Mouse (Mus musculus): ENCODE data around the gene Magi2.

The Magi2 gene

DNA sequence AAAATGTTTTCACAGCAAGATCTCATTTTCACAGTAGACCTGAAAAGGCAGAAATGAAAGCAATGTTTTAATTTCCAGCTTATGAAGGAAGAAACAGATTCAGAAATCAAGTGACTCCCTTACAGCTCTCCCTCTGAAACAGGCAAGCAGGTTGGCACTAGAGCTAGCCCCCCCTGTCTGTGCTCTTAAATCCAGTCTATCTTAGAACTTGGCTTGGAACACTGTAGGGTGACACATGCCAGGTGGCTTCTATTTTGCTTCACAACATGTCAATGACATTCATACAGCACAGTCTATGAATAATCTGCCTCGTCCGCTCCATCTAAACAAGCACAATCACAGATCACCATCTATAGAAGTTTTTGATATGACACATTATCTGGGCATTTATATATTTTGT, 1235.5 kb downstream of the Magi2 start:
- TF ChIP-seq GATA4 (IDR thresholded peaks at IDR 0.05; ENCODE audit: insufficient replicate concordance, low read length): no peak

DNA sequence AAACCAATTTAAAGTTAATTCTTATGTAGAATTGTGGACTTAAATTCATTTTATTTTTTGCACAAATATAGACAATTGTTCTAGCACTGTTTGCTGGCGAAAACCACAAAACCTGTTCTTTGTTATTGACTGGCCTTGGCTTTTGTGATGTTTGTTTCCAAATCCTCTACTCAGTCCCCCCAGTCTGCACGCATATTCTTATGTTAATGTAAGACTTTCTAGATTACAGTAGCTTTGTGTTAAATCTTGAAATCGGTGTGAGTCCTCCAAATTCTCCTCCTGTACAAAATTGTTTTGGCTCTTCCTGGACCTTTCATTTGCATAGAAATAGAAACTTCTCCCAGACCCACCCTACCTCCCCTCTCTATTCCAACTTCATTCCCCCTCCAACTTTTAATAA, 1242.9 kb downstream of the Magi2 start:
- no peak for TF ChIP-seq GATA4 (IDR thresholded peaks at IDR 0.05; ENCODE audit: insufficient replicate concordance, low read length)

GRCm38 (mm10) chr5:20470466-20470865, 1243.6 kb downstream of the Magi2 start:
- TF ChIP-seq GATA4 (IDR thresholded peaks at IDR 0.05; ENCODE audit: insufficient replicate concordance, low read length): no peak

- TF ChIP-seq GATA4 (IDR thresholded peaks at IDR 0.05; ENCODE audit: insufficient replicate concordance, low read length): no peak
These were observed 1257.7 kb downstream of the Magi2 start for GRCm38 (mm10) chr5:20484505-20484904.

DNA sequence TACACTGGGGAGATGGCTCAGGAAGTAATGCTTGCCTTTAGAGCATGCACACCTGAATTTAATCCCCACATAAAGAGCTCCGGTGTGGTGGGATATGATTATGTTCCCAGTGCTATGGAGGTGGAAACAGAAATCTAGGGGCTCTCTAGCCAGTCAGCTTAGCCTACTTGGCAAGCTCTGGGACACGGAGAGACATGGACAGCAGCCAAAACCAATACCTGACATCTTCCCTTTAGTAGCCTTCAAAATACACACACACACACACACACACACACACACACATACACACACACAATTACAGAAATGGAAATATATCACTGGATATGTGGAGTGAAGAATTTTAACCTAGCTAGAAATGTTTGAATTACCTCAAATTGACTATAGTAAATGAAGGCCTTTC, 1265.1 kb downstream of the Magi2 start:
- TF ChIP-seq GATA4 (IDR thresholded peaks at IDR 0.05; ENCODE audit: insufficient replicate concordance, low read length): no peak

DNA sequence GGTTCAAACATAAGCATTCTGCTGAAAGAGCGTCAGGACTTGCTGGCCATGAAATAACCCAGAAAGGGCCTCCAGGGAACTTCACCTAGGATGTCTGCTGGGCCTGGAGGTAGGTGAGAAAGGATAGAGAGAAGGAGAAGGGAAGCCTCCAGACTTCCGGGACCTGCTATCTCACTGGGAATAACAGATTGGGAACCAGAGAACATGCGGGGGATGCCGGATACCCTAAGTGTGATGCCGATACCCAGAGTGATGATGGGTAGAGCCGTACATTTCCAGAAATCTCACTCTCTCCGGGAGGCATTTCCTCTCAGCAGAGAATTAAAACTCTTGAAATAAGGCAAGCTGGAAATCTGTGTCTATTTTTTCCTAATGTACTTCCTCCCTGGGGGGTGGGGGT, 1265.8 kb downstream of the Magi2 start:
- TF ChIP-seq GATA4 (IDR thresholded peaks at IDR 0.05; ENCODE audit: insufficient replicate concordance, low read length): no peak

- no peak for TF ChIP-seq GATA4 (IDR thresholded peaks at IDR 0.05; ENCODE audit: insufficient replicate concordance, low read length)
These were observed 1267.2 kb downstream of the Magi2 start for GRCm38 (mm10) chr5:20494010-20494409.

DNA sequence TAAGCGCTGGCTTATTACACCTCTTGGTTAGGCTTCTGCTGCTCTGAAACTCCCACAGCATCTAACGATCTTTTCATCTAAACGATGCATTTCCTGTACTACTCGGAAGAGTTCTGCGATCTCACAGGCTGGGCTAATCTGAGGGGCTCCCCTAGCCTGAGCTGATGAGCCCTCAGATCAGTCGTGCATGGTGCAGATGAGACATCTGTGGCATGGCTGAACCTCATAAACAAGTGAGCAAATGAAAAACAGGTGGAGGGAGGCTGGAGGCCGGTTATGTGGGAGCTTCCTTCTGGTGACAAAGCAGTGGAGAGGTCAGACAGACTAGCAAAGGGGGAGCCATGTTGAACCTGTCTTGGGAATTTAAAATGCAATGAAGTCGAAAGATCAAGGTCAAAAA, 1270.1 kb downstream of the Magi2 start:
- no peak for TF ChIP-seq GATA4 (IDR thresholded peaks at IDR 0.05; ENCODE audit: insufficient replicate concordance, low read length)

DNA sequence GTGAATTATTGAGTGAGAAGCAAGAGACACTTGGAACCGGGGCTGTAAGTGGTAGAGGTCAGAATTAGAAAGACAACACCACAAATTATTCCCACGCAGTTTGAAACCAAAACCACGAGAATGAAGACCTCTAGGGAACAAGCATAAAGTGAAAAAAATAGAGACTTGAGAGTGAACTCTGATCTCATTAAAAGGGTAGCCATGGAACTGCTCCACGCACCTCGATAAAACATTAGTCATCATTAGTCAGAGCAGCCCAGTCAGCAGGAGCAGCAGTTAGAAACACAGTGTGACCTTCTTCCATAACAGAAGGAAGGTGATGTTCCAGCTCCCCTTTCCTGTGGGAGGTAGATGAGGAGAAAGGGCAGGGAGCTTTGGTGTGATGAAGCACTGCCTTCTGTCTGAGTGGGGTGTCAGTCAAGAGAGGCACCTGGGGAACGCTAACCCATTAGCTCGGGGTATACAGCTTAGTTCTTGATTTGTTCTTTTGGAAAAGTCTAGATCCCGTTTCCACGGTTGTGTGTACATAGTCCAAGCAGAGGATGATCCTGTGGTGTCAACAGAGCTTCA, 1272.3 kb downstream of the Magi2 start:
- no peak for TF ChIP-seq GATA4 (IDR thresholded peaks at IDR 0.05; ENCODE audit: insufficient replicate concordance, low read length)

DNA sequence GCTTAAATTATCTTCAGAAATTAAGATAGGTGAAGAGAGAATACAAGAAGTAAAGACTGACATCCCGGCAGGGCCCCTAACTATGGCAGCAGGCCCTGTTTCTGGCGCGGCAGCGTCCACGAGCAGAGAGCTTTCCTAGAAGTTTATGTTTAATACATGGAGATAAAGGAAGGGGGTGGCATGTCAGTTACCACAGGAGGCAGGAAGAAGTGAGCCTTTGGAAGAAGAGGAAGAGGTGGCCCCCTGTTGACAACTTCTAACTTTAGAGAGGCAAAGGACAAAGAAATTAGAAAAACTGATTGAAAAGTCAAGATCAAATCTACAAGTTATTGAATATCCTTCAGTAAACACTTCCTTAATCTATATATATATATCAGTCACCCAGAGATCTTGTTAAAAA, 1281.8 kb downstream of the Magi2 start:
- TF ChIP-seq GATA4 (IDR thresholded peaks at IDR 0.05; ENCODE audit: insufficient replicate concordance, low read length): no peak

DNA sequence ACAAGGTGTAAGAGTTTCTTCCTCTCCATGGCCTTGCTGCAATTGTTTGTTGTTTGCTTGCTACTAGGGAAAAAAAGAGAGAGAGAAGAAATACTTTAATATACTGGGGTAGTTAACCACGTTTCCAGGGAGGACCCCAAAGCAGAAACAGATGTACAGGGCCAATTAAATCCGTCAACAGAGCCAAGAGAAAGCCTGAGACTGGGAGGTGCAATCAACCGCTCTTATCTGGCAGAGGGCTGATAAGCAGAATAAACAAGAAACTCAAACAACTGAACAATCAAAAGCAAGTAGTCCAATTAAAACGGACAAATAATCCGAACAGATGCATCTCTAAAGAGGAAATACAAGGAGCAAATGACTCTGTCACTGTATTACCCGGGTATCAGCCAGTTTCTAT, 1282.8 kb downstream of the Magi2 start:
- TF ChIP-seq GATA4 (IDR thresholded peaks at IDR 0.05; ENCODE audit: insufficient replicate concordance, low read length): no peak

DNA sequence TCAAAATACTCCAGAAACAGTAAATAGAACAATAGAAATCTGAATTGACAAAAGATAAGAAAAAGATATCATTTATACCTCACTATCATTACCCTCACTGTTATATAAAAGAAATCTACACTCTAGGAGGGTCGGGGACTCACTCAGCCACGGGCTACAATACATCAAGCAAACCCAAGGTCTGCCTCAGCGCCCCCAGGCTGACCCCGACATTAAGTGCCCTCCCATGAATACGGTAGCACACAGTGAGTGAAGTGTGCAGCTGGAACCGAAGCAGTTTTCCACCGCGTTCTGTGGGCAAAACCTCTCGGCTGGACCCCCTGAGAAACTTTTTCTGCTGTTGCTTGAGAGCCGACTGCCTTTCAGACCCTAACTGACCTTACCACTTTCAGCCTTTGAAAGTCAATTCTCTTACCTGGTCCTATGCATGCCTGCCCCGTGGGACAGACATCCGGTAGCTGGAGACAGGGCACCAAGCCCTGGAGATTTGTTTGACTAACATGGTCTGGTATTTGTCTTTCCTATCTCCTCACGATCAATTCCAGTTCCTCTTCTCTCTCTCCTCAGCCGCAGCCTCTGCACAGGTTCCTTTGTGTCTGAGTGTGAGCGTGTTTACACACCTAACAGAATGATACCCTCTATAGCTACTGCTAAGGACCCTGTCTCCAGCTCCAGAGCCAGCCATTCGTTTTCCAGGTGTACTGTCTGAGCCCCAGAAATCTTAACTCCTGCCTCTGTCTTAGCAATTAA, 1285.7 kb downstream of the Magi2 start:
- no peak for TF ChIP-seq GATA4 (IDR thresholded peaks at IDR 0.05; ENCODE audit: insufficient replicate concordance, low read length)

DNA sequence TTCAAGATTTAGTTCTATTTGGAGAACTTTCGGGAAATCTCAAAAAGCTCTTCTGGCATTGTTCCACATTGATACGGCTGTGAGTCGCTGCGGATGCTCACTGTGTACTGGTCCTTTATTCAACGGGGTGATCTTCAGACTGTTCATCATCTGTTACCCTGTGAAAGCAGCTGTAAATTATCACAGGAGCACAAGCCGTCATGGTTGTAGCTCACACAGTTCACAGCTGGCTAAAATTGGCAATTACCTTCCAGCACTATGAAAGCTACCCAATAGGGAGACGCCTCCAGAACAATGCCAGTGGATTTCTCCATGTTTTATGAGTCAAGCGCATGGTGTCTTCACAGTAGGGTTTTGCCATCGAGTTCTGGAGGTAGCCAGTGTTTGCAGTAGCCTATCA, 1294.8 kb downstream of the Magi2 start:
- TF ChIP-seq GATA4 (IDR thresholded peaks at IDR 0.05; ENCODE audit: insufficient replicate concordance, low read length): no peak

GRCm38 (mm10) chr5:20522047-20522446, 1295.2 kb downstream of the Magi2 start:
- no peak for TF ChIP-seq GATA4 (IDR thresholded peaks at IDR 0.05; ENCODE audit: insufficient replicate concordance, low read length)

GRCm38 (mm10) chr5:20523776-20524175, 1296.9 kb downstream of the Magi2 start:
- TF ChIP-seq GATA4 (IDR thresholded peaks at IDR 0.05; ENCODE audit: insufficient replicate concordance, low read length): no peak

DNA sequence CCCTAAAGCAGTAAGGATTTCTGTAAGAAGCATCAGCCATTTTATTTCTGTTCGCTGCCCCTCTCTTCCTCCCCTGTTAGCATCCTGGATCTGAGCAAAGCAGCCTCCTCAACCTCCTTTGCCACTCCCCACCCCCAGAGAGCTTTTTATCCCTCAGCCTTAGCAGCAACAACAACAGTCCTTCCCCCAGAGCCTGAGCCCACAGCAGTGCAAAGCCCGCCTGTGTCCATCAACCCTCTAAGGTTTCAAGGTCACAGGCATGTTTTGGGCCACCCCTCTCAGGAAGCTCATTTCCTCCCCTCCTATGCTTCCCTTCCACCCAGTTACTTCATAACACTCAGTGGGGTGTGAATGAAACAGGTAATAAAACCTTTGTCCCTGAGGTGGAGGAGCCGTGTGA, 1309.7 kb downstream of the Magi2 start:
- no peak for TF ChIP-seq GATA4 (IDR thresholded peaks at IDR 0.05; ENCODE audit: insufficient replicate concordance, low read length)

Data from liver, adult (tissue).